ENCODE assay signal across 14 mouse cellular contexts in the genomic region with DNA sequence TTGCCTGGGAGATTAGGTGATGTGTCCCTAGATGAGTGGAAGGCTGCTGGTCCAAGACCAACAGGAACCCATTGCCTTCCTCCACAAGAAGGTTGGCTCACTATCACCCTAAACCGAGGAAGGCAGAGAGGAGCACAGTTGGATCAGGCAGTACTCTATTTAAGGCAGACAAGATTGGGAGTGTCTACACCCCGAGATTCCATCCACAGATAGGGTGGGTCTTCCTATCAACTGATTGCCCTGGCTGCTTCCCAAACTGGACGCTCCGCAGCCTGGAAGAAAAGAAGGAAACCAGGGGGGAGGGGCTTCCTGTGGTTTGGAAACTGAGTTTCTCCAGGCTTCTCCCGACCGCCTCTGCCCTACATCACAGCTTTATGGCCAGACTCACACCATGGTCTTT. TPM values are rescaled to one million over a fixed set of nuclear protein-coding genes. Genes with fewer than 3 reads are reported as not detected.
DNase-seq lines count a peak whose midpoint lies in the region; ATAC-seq and TF ChIP-seq lines count a peak whose summit lies in the region.
"Had no signal": no experiment of that assay in that cellular context is flagged by ENCODE, and none has a peak within 500 bp of the region (broad histone marks: within the 10 kb centered on the region; RNA-seq: fewer than 3 reads in every experiment).

A gene (minus strand): TSS at position 380 of the 400 bp plus-strand sequence.

- peak within 1 kb of the TSS; percentile 97 for H3K27ac ChIP-seq in brown adipose tissue, adult 24 weeks (replicated peaks; ENCODE audit: low read depth, low read length)
- peak within 1 kb of the TSS; percentile 90 for H3K27ac ChIP-seq in liver, postnatal 0 days (ENCODE audit: low read depth)
- H3K27ac ChIP-seq: hindbrain, embryonic 10.5 days had no signal

- H3K4me2 ChIP-seq in liver, postnatal 0 days (ENCODE audit: low read depth, low read length): peak within 1 kb of the TSS; percentile 68

- TF ChIP-seq EP300 in liver, postnatal 0 days (IDR thresholded peaks at IDR 0.05; ENCODE audit: low read depth): no peak

- no peak for ATAC-seq in erythroblast, adult 5-6 weeks (replicated peaks; ENCODE audit: low FRiP score, poor library complexity, severe bottlenecking)
- no peak for ATAC-seq in liver, postnatal 0 days
- ATAC-seq: forebrain, postnatal 0 days; intestine, postnatal 0 days had no signal

- H3K4me1 ChIP-seq in erythroblast, embryonic 14.5 days (ENCODE audit: control insufficient read depth): peaks cover 6% of the 10 kb centered on the region
- H3K4me1 ChIP-seq in brown adipose tissue, adult 24 weeks (ENCODE audit: control insufficient read depth, insufficient read depth, insufficient read length, low read length): peaks cover 14% of the 10 kb centered on the region
- peaks cover 10% of the 10 kb centered on the region for H3K4me1 ChIP-seq in liver, postnatal 0 days (ENCODE audit: insufficient read depth)

- no peak for TF ChIP-seq CTCF in liver, postnatal 0 days (IDR thresholded peaks at IDR 0.05; ENCODE audit: low read depth)

- DNase-seq in kidney, adult 8-10 months: peak; percentile 48 to 54
- DNase-seq in liver, postnatal 0 days: no peak
- no peak for DNase-seq in B cell, adult 2 months
- DNase-seq in cerebellum, adult 11-12 months: no peak
- DNase-seq in urinary bladder, postnatal 14 days (ENCODE audit: low spot score): no peak
- DNase-seq: cerebellum, adult 2 months; forebrain, postnatal 0 days; thymus, postnatal 25 days had no signal

- 23% methylated on average over 6 of the region's 6 CpGs for WGBS in liver, postnatal 0 days (ENCODE audit: insufficient replicate concordance)

- no peaks in the 10 kb centered on the region; the same call in 1 of the 2 replicates for H3K9me3 ChIP-seq in erythroblast, embryonic 14.5 days (ENCODE audit: control insufficient read depth, low read length)
- no peaks in the 10 kb centered on the region for H3K9me3 ChIP-seq in liver, postnatal 0 days (ENCODE audit: low read length)

- peak within 1 kb of the TSS; percentile 63 for H3K9ac ChIP-seq in liver, postnatal 0 days (replicated peaks)
- H3K9ac ChIP-seq: forebrain, postnatal 0 days had no signal

- H3K36me3 ChIP-seq in erythroblast, embryonic 14.5 days (ENCODE audit: control insufficient read depth): peaks cover 2% of the 10 kb centered on the region; the same call in 1 of the 2 replicates
- no peaks in the 10 kb centered on the region for H3K36me3 ChIP-seq in liver, postnatal 0 days (replicated peaks; ENCODE audit: insufficient read depth, low read length)
- H3K36me3 ChIP-seq: hindbrain, embryonic 10.5 days had no signal

- H3K27me3 ChIP-seq in erythroblast, embryonic 14.5 days (ENCODE audit: control insufficient read depth): no peaks in the 10 kb centered on the region
- no peaks in the 10 kb centered on the region for H3K27me3 ChIP-seq in liver, postnatal 0 days (ENCODE audit: insufficient read depth, low read length)

- H3K4me3 ChIP-seq in erythroblast, embryonic 14.5 days (replicated peaks): peak within 1 kb of the TSS; percentile 7
- peak within 1 kb of the TSS; percentile 84 for H3K4me3 ChIP-seq in brown adipose tissue, adult 24 weeks (ENCODE audit: insufficient read depth, low read depth, low read length)
- H3K4me3 ChIP-seq in liver, postnatal 0 days (ENCODE audit: low read depth, low read length): peak within 1 kb of the TSS; percentile 42
- H3K4me3 ChIP-seq: hindbrain, embryonic 10.5 days had no signal

RNA-seq across cellular contexts. Expression of the gene that starts here (rescaled TPM):
- 0.02 TPM in 1 of 2 replicates, not detected in the other for polyA plus RNA-seq in erythroblast, embryonic 14.5 days (2012)
- total RNA-seq in erythroblast, adult 5-6 weeks (2015; ENCODE audit: low replicate concordance): not detected in 2 replicates
- total RNA-seq in erythroblast, adult 5-6 weeks (2017; ENCODE audit: low replicate concordance): not detected in 2 replicates
- 2.2 and 3.3 TPM in 2 replicates for polyA plus RNA-seq in brown adipose tissue, adult 24 weeks (2012; ENCODE audit: insufficient read depth, insufficient read length, missing spikeins)
- 11.6 and 14.6 TPM in 2 replicates for polyA plus RNA-seq in liver, postnatal 0 days (2015; fragmentation: Nextera tagmentation; extraction: Ambion mirVana)
- total RNA-seq: forebrain, postnatal 0 days; megakaryocyte, adult 5-6 weeks had no signal
- polyA plus RNA-seq: forebrain, postnatal 0 days; hindbrain, embryonic 10.5 days had no signal

Comparison
In these comparisons a context has a peak if more than half of its experiments do, and no peak if none do; other contexts are left out.
1. H3K4me3 ChIP-seq: peak in every context shown above with its lines; median percentile 84 in brown adipose tissue, adult 24 weeks; 42 in liver, postnatal 0 days; 7 in erythroblast, embryonic 14.5 days.
2. DNase-seq: peak in kidney, adult 8-10 months (2 of 2); none in liver, postnatal 0 days (single experiment), B cell, adult 2 months (0 of 2), cerebellum, adult 11-12 months (single experiment) and urinary bladder, postnatal 14 days (single experiment).